Mouse (Mus musculus) R1 (cell line): ENCODE measurements around the gene Cyp2f2.
A peak's percentile ranks its signal among the peaks of the same experiment; 100 is the strongest.

ENCODE experiments used
- DNase-seq: peaks from one replicate; pipeline ENCODE4 v3.0.0-alpha.2; 2018; ENCODE audit warnings: low read depth, low spot score

The Cyp2f2 gene

DNA sequence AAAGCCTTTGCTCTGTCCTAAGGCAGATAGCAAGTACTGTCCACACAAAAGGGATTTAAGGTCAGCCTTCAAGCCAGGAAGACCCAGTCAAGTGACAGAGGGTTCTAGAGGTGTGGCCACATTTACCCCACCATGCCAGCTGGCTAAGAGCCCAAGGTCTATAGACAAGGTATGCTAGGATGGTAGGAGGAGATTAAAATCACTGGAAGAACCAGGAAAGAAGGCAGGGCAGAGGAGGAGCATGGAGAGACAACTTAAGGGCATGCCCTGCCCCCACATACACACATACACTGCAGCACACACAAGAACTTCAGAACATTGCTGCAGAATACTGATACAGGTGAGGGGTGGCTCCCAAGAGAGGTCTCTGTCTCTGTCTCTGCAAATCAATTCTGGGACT, at the start of gene Cyp2f2:
Cyp2f2 (plus strand) TSS at position 234 of the 400 bp plus-strand sequence.
- DNase-seq: no peak

GRCm38 (mm10) chr7:27078641-27079040, 41.1 kb upstream of the Cyp2f2 start:
- DNase-seq: no peak

GRCm38 (mm10) chr7:27081625-27082024, 38.1 kb upstream of the Cyp2f2 start:
- DNase-seq: no peak

DNA sequence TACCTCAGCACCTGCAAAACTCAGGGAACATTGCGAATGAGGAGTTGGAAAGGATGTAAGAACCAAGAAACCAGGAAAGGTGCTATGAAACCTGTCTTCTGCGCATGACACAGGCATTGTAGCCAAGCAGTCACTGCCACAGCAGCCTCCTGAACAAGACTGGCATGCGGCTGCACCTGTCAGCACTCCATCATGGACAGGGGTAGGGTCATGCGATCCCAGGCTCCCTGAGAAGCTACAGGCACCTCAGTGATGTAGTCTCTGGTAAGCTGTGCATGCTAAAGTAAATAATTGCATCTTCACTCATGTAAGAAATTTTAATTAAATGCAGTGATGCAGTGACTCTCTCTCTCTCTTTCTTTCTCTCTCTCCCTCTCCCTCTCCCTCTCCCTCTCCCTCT, 28.7 kb upstream of the Cyp2f2 start:
- DNase-seq: no peak

- no peak for DNase-seq
These were observed 27.5 kb upstream of the Cyp2f2 start for GRCm38 (mm10) chr7:27092038-27092703.

DNA sequence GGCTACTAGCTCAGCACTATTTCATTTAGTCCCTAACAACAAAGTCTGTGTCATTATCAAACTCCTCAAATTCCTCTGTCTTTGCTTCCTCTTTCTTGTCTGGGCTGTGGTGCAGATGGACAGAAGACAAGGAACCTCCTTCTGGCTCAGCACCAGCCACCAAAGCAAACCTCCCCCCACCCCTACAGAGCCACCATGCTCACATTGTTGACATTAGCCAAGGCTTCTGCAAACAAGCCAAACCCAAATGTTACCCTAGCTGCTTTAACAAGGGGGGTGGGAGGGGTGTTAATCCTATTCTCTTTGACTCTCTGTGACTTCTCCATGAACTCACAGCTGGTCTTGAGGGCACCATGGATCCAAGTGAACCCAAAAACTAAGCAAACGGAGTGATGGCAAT, 26.8 kb upstream of the Cyp2f2 start:
- no peak for DNase-seq

- no peak for DNase-seq
These were observed 14.8 kb upstream of the Cyp2f2 start for GRCm38 (mm10) chr7:27104882-27105281.

DNA sequence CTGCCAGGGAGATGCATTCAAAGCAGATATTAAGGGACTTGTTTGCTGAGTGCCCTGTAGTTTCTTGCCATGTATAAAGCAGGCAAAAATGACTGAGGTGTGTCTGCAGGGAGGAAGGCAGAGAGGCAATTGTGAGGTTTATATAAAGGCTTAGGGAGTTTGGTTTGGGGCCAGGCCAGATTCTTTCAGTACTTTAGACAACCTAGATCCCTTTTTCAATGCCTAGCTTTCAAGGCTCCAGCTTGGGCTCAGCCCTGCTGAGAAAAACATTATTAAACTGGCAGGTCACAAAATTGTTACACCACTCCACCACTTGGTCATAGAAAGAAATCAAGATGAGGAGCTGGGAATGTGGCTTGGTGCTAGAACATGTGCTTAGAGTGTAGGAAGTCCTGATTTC, 9.4 kb upstream of the Cyp2f2 start:
- DNase-seq: no peak

DNA sequence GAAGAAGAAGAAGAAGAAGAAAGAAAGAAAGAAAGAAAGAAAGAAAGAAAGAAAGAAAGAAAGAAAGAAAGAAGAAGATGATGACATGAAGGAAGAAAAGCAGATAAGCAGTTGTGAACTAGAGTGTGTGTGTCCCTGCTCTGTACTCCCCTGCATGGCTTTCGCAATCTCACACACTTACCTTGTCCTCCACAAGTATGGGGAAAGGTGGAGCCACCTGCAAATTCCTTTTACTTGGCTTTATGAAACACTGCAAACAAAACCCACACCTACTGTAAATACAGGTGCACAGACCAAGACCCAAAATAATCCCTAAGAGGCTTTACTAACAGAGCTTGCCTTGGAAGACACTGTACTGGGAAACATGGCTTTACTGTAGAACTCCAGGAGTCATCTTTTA, 8.7 kb upstream of the Cyp2f2 start:
- DNase-seq: no peak

GRCm38 (mm10) chr7:27111987-27112386, 7.7 kb upstream of the Cyp2f2 start:
- DNase-seq: no peak

GRCm38 (mm10) chr7:27118033-27118511, 1.6 kb upstream of the Cyp2f2 start:
- no peak for DNase-seq

- no peak for DNase-seq
These were observed 4.7 kb downstream of the Cyp2f2 start for GRCm38 (mm10) chr7:27124305-27124832.

DNA sequence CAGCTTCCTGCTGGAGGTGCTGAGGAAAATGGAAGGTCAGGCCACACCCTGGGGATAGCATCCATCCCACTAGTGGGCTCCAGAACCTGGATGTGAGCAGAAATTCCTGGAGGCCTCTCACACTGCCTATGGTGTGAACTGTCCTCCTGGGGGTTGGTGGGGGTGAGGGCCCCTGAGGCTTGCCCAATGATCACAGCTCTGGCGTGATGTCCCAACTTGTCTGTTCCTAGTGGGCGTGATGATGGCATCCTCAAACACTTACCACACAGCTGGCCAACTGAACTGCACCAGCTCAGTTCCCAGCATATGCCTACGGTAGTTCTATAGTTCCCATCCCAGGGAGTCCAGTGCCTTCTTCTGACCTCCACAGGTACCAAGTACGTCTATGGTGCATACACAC, 5.3 kb downstream of the Cyp2f2 start:
- DNase-seq: no peak

DNA sequence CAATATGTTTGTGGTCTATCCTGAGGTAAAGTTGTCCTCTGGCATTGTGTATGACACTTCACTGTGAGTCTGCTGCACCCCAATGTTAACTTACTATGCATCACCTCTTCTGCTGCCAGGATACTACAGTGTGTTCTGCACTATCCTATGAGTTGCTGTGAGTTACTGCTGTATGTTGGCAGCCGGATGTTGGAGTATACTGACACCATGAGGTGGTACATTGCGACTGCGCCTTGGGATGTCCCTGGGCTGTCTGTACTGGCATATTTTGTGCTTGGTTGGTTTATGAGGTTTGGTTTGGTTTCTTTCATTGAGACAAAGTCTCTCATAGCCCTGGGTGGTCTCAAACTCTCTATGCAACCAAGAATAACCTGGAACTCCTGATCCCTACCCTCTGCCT, 8.5 kb downstream of the Cyp2f2 start:
- DNase-seq: peak; percentile 53

DNA sequence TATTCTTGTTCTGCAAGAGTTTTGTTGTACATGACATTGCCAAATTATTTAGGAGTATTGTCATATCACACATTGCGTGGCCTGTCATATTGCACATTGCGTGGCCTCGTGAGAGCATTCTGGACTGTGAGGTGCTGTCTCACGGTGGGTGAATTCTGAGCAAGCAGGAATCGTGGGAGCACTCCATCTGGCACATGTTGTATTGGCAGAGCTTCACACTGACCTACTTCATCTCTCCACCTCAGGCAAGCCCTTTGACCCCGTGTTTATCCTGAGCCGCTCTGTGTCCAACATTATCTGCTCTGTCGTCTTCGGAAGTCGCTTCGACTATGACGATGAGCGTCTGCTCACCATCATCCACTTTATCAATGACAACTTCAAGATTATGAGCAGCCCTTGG, 9.2 kb downstream of the Cyp2f2 start:
- DNase-seq: no peak

DNA sequence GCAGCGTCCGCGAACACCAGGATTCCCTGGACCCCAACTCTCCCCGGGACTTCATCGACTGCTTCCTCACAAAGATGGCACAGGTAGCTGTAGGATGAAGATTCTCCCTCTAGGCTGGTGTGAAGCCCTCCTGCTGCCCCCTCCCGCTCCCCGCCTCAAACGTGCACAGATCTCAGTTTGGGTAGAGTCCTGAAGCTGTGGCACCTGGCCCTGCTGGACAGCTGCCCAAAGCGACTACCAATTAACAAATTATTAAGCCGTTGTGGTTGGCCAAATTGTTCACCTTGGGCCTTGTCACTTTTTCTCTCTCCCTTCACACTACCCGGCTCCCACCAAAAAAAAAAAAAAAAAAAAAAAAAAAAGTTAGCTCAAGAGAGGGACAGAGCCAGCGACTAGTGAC, 10.1 kb downstream of the Cyp2f2 start:
- DNase-seq: no peak

DNA sequence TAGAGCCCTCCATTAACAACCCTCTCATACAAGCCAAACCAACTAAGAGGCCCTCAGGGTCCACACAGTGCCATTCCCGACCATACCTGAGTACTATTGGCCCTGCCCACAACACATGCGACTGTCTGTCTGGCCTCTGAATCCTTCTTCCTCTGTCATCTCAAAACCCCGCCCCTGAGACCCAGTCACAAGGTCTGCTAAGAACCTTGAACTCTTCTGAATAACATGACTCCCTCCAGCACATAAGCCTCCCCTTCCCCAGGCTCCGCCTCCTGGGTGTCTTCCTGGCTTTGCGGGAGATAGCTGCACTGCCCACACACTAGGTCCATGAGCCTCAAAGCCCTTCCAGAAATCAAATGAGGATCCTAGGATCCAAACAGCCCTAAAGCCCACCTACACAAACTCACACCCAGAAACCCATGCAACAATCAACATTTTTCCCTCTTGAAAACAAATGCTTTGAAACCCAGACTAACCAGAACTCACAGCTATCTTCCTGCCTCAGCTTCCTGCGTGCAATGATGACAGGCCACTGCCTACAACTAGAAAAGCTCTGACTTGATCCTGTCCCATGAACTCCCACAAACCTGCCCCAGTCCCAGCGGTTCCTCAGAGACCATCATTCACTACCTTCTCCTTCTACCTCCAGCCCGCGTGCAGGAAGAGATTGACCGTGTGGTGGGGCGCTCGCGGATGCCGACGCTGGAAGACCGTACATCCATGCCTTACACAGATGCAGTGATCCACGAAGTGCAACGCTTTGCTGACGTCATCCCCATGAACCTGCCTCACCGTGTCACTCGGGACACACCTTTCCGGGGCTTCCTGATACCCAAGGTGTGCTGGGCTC, 11.0 kb downstream of the Cyp2f2 start:
- DNase-seq: peak; percentile 73

- DNase-seq: no peak
These were observed 11.7 kb downstream of the Cyp2f2 start for GRCm38 (mm10) chr7:27131387-27131786.

DNA sequence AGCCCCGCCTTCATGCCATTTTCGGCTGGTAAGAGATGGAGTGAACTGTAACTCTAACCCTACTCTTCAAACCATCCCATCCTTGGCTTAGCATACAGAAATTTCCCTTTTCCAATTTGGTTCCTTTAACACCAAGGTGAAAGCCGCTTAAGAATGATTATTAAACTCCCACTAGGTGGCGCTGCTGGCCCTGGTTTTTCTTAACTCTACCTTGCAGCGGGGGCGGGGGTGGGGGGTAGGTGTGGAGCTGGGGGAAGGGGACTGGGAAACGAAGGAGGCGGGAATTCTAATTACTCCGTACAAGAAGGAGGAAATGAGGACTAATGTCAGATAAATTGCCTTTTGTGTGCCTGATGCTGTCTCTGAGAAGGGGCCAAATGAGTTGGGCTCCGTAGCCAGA, 12.9 kb downstream of the Cyp2f2 start:
- DNase-seq: peak; percentile 85

GRCm38 (mm10) chr7:27133156-27133555, 13.4 kb downstream of the Cyp2f2 start:
- no peak for DNase-seq

DNA sequence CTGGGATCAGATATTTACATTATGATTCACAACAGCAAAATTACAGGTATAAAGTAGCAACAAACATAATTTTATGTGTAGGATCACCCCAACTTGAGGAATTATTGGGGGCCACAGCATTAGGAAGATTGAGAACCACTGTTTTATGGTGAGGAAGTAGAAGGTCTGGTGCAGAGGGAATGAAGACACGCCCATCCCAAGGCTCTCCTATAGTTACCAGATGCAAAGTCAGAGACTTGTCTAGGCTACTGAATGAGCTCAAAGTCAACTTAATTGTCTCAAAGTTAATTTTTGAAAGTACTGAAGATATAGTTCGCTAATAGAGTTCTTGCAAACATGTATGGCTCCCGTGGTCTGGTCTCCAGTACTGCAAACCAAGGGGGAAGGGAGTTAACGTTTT, 14.0 kb downstream of the Cyp2f2 start:
- DNase-seq: no peak

- DNase-seq: no peak
These were observed 16.8 kb downstream of the Cyp2f2 start for GRCm38 (mm10) chr7:27136410-27136996.
